25 mouse cellular contexts compared by ENCODE assay signal in genomic region chr11:59749050-59749449, GRCm38 (mm10). TPM values are rescaled to one million over a fixed set of nuclear protein-coding genes. Genes with fewer than 3 reads are reported as not detected.
"Had no signal": no experiment of that assay in that cellular context is flagged by ENCODE, and none has a peak within 500 bp of the region (broad histone marks: within the 10 kb centered on the region; RNA-seq: fewer than 3 reads in every experiment).

No protein-coding gene starts in this region.

- DNase-seq: forebrain, postnatal 0 days; gastrocnemius, postnatal 14 days; gastrocnemius, postnatal 36 days; kidney, adult 11 months; kidney, adult 2 months; kidney, adult 9 months; kidney, postnatal 14 days; kidney, postnatal 36 days; layer of hippocampus, adult 9-11 months; layer of hippocampus, postnatal 36 days; left cerebral cortex, postnatal 4 days had no signal

- H3K27ac ChIP-seq: heart, embryonic 13.5 days; heart, embryonic 15.5 days; hindbrain, embryonic 13.5 days; hindbrain, embryonic 15.5 days; hindbrain, postnatal 0 days; kidney, embryonic 15.5 days; kidney, postnatal 0 days; limb, embryonic 13.5 days; limb, embryonic 15.5 days; liver, embryonic 12.5 days; liver, embryonic 14.5 days had no signal

- H3K4me1 ChIP-seq: heart, embryonic 13.5 days; heart, embryonic 15.5 days; hindbrain, embryonic 13.5 days; hindbrain, embryonic 15.5 days; kidney, embryonic 15.5 days; limb, embryonic 13.5 days; limb, embryonic 15.5 days; liver, embryonic 12.5 days had no signal

- H3K27me3 ChIP-seq: heart, embryonic 13.5 days; heart, embryonic 15.5 days; hindbrain, embryonic 13.5 days; hindbrain, embryonic 15.5 days; kidney, embryonic 15.5 days; limb, embryonic 13.5 days; limb, embryonic 15.5 days; liver, embryonic 12.5 days had no signal

- H3K9me3 ChIP-seq: heart, embryonic 13.5 days; heart, embryonic 15.5 days; hindbrain, embryonic 13.5 days; hindbrain, embryonic 15.5 days; kidney, embryonic 15.5 days; limb, embryonic 13.5 days; limb, embryonic 15.5 days; liver, embryonic 12.5 days had no signal

- ATAC-seq: forebrain, postnatal 0 days; hindbrain, postnatal 0 days; intestine, embryonic 16.5 days; liver, embryonic 12.5 days had no signal

- H3K4me3 ChIP-seq: heart, embryonic 13.5 days; heart, embryonic 15.5 days; hindbrain, embryonic 13.5 days; hindbrain, embryonic 15.5 days; kidney, embryonic 15.5 days; limb, embryonic 13.5 days; limb, embryonic 15.5 days; liver, embryonic 12.5 days had no signal

- H3K4me2 ChIP-seq: heart, embryonic 13.5 days; heart, embryonic 15.5 days; hindbrain, embryonic 13.5 days; hindbrain, embryonic 15.5 days; kidney, embryonic 15.5 days; limb, embryonic 13.5 days; limb, embryonic 15.5 days; liver, embryonic 12.5 days had no signal

- H3K9ac ChIP-seq: forebrain, postnatal 0 days; heart, embryonic 13.5 days; heart, embryonic 15.5 days; hindbrain, embryonic 13.5 days; hindbrain, embryonic 15.5 days; kidney, embryonic 15.5 days; limb, embryonic 13.5 days; limb, embryonic 15.5 days; liver, embryonic 12.5 days; liver, embryonic 14.5 days had no signal

RNA-seq across cellular contexts. Expression of gene Pld6, which starts 38.4 kb away (rescaled TPM):
- total RNA-seq: gastrocnemius, adult 18-20 months; gastrocnemius, adult 8-10 months; gastrocnemius, postnatal 36 days had no signal
